Mouse (Mus musculus): ENCODE data around the gene Gm27029. TPM values are rescaled to one million over a fixed set of nuclear protein-coding genes. Genes with fewer than 3 reads are reported as not detected.
"Not testable (repeated sequence)": the region's sequence is repeated elsewhere in the genome, so short reads cannot be mapped to it uniquely, and the experiment has no call there.

Gm27029 gene
- polyA plus RNA-seq, 2 experiments from 2014 or later, result 1.5 TPM; not detected in 1

- no peak for ATAC-seq
Observed at GRCm38 (mm10) chr11:101418991-101419390, 5.6 kb downstream of the Gm27029 start.

- ATAC-seq, result peak; percentile 89
Observed at GRCm38 (mm10) chr11:101417101-101417855, 7.3 kb downstream of the Gm27029 start, which contains the start of gene Aarsd1. Gene Aarsd1 (minus strand): TSS chr11:101417615.

- no peak for ATAC-seq
Observed at GRCm38 (mm10) chr11:101416433-101417100, 8.0 kb downstream of the Gm27029 start.

GRCm38 (mm10) chr11:101415306-101415705 lies 9.3 kb downstream of the Gm27029 start:
- ATAC-seq, result no peak

- no peak for ATAC-seq
Observed at GRCm38 (mm10) chr11:101395110-101395509, 29.5 kb downstream of the Gm27029 start.

GRCm38 (mm10) chr11:101381817-101382216 lies 42.8 kb downstream of the Gm27029 start:
- no peak for ATAC-seq

- no peak for ATAC-seq
Observed at GRCm38 (mm10) chr11:101378926-101379325, 45.7 kb downstream of the Gm27029 start.

GRCm38 (mm10) chr11:101378196-101378595 lies 46.4 kb downstream of the Gm27029 start:
- ATAC-seq, result not testable (repeated sequence)

GRCm38 (mm10) chr11:101374421-101374938 lies 50.1 kb downstream of the Gm27029 start:
- ATAC-seq, result no peak

- ATAC-seq, result no peak
Observed at GRCm38 (mm10) chr11:101370141-101370540, 54.5 kb downstream of the Gm27029 start.

GRCm38 (mm10) chr11:101367326-101367935 lies 57.2 kb downstream of the Gm27029 start, which contains the start of gene G6pc:
Gene G6pc (plus strand): TSS chr11:101367561.
- no peak for ATAC-seq

GRCm38 (mm10) chr11:101364531-101364931 lies 60.1 kb downstream of the Gm27029 start:
- ATAC-seq, result no peak

- no peak for ATAC-seq
Observed at GRCm38 (mm10) chr11:101360651-101361113, 63.9 kb downstream of the Gm27029 start.

GRCm38 (mm10) chr11:101359776-101360175 lies 64.8 kb downstream of the Gm27029 start:
- no peak for ATAC-seq

GRCm38 (mm10) chr11:101357505-101358182 lies 67.0 kb downstream of the Gm27029 start:
- no peak for ATAC-seq

Other genes starting within 250 kb of the Gm27029 start
- 1 to 10 TPM; 1.5 to 1.6 TPM for gene Ccr10, start 249.4 kb downstream of the Gm27029 start, polyA plus RNA-seq (2017; shearing (Covaris generic))
- 10 to 100 TPM; 48.1 to 52.2 TPM for gene Ezh1, start 198.3 kb downstream of the Gm27029 start, polyA plus RNA-seq (2017; shearing (Covaris generic))
- gene Ramp2, start 178.8 kb downstream of the Gm27029 start, polyA plus RNA-seq (2017; shearing (Covaris generic)), result not detected
- gene Vps25, start 171.1 kb downstream of the Gm27029 start, polyA plus RNA-seq (2017; shearing (Covaris generic)), result 100 to 1,000 TPM; 122 to 153 TPM
- 1 to 10 TPM in 1 of 2 experiments, under 1 TPM in 1; 0.58 to 1.0 TPM for gene Wnk4, start 164.2 kb downstream of the Gm27029 start, polyA plus RNA-seq (2017; shearing (Covaris generic))
- gene Cntd1, start 145.8 kb downstream of the Gm27029 start, polyA plus RNA-seq (2017; shearing (Covaris generic)), result 1 to 10 TPM in 1 of 2 experiments, not detected in 1; 1.0 TPM
- 100 to 1,000 TPM; 109 to 144 TPM for gene Coa3, start 145.7 kb downstream of the Gm27029 start, polyA plus RNA-seq (2017; shearing (Covaris generic))
- gene Becn1, start 122.5 kb downstream of the Gm27029 start, polyA plus RNA-seq (2017; shearing (Covaris generic)), result 10 to 100 TPM; 79.0 to 81.0 TPM
- 10 to 100 TPM; 37.1 to 53.3 TPM for gene Psme3, start 108.6 kb downstream of the Gm27029 start, polyA plus RNA-seq (2017; shearing (Covaris generic))
- gene Aoc2, start 99.7 kb downstream of the Gm27029 start, polyA plus RNA-seq (2017; shearing (Covaris generic)), result 1 to 10 TPM; 2.1 to 2.5 TPM
- not detected for gene Aoc3, start 94.2 kb downstream of the Gm27029 start, polyA plus RNA-seq (2017; shearing (Covaris generic))
- not detected for gene G6pc, start 57.2 kb downstream of the Gm27029 start, polyA plus RNA-seq (2017; shearing (Covaris generic))
- gene Aarsd1, start 7.2 kb downstream of the Gm27029 start, polyA plus RNA-seq (2017; shearing (Covaris generic)), result 10 to 100 TPM; 33.5 to 42.6 TPM
- gene Rundc1, start 289 bp upstream of the Gm27029 start, polyA plus RNA-seq (2017; shearing (Covaris generic)), result 1 to 10 TPM; 5.4 to 8.0 TPM
- gene Ptges3l, start 537 bp upstream of the Gm27029 start, polyA plus RNA-seq (2017; shearing (Covaris generic)), result 1 to 10 TPM; 1.1 to 4.2 TPM
- gene Rpl27, start 17.5 kb upstream of the Gm27029 start, polyA plus RNA-seq (2017; shearing (Covaris generic)), result 100 to 1,000 TPM; 581 to 812 TPM
- gene Ifi35, start 23.6 kb upstream of the Gm27029 start, polyA plus RNA-seq (2017; shearing (Covaris generic)), result 100 to 1,000 TPM; 148 to 179 TPM
- gene Rnd2, start 40.2 kb upstream of the Gm27029 start, polyA plus RNA-seq (2017; shearing (Covaris generic)), result under 1 TPM; 0.24 to 0.36 TPM
- 1 to 10 TPM in 1 of 2 experiments, under 1 TPM in 1; 0.60 to 1.5 TPM for gene Vat1, start 41.4 kb upstream of the Gm27029 start, polyA plus RNA-seq (2017; shearing (Covaris generic))
- 1 to 10 TPM; 5.4 to 5.8 TPM for gene Brca1, start 127.2 kb upstream of the Gm27029 start, polyA plus RNA-seq (2017; shearing (Covaris generic))
- gene Nbr1, start 127.4 kb upstream of the Gm27029 start, polyA plus RNA-seq (2017; shearing (Covaris generic)), result 10 to 100 TPM; 42.3 to 84.0 TPM
- gene Tmem106a, start 157.4 kb upstream of the Gm27029 start, polyA plus RNA-seq (2017; shearing (Covaris generic)), result 10 to 100 TPM; 13.4 to 13.6 TPM
- not detected for gene Gm11634, start 174.5 kb upstream of the Gm27029 start, polyA plus RNA-seq (2017; shearing (Covaris generic))
- 100 to 1,000 TPM in 1 of 2 experiments, 10 to 100 TPM in 1; 65.1 to 101 TPM for gene Rdm1, start 202.4 kb upstream of the Gm27029 start, polyA plus RNA-seq (2017; shearing (Covaris generic))
- under 1 TPM; 0.32 to 0.36 TPM for gene Arl4d, start 240.7 kb upstream of the Gm27029 start, polyA plus RNA-seq (2017; shearing (Covaris generic))